Mouse (Mus musculus): ENCODE measurements at regions not wholly inside any gene's neighbourhood (a gene's known extent, or its start where the extent isn't known, plus 50 kb on each side); places are given as distances from the start of the nearest gene placed in this dataset.

GRCm38 (mm10) chr1:151118530-151118929 lies 63.8 kb upstream of the Gm47985 start:
- TF ChIP-seq POLR2A (IDR thresholded peaks at IDR 0.05; ENCODE audit: borderline replicate concordance, extremely low read depth, insufficient read depth, insufficient read length, poor library complexity, severe bottlenecking) (no peak), CTCF (IDR thresholded peaks at IDR 0.05; ENCODE audit: borderline replicate concordance, extremely low read depth, insufficient read depth, insufficient read length) (no peak)
